Mouse (Mus musculus): ENCODE measurements around the gene Scimp.

GRCm38 (mm10) chr11:70754476-70754875 lies 57.9 kb downstream of the Scimp start:
- TF ChIP-seq FLI1 (IDR thresholded peaks at IDR 0.05; ENCODE audit: low read length) (no peak), GATA1 (IDR thresholded peaks at IDR 0.05; ENCODE audit: borderline replicate concordance, low read length) (no peak)

All from megakaryocyte, embryonic 14.5 days (primary cell).